Mouse (Mus musculus) cerebellum, adult 2 months (tissue): Measurements from ENCODE around the gene BC028528.

Experiments used
- CTCF ChIP-seq: fragments of 200-500 bp; IDR thresholded peaks from 2 replicates; pipeline ENCODE4 v1.5.1; 2011; ENCODE audit warnings: low read depth, mild to moderate bottlenecking, control low read depth, low read length, moderate library complexity, borderline replicate concordance; ENCODE audit not compliant: insufficient read depth
- POLR2A ChIP-seq: fragments of 200-500 bp; IDR thresholded peaks from 2 replicates; pipeline ENCODE4 v1.6.1; 2011; ENCODE audit warnings: low read length, control low read depth, borderline replicate concordance; ENCODE audit not compliant: insufficient read depth

- TF ChIP-seq POLR2A = no peak
- no peak for TF ChIP-seq CTCF
Measured at GRCm38 (mm10) chr3:95870976-95871375, 20.8 kb downstream of the BC028528 start.
